Mouse (Mus musculus) spleen, embryonic (tissue): ENCODE measurements around the gene Cyp8b1.

Source experiments
- CTCF ChIA-PET: fragments of 350-600 bp; sonication (Branson Sonifier 250); formaldehyde crosslinking; loops from one replicate; lab custom pipeline; 2022; lab: Charles Lee

Gene Cyp8b1

GRCm38 (mm10) chr9:121919027-121919501 lies 3.0 kb upstream of the Cyp8b1 start:
- CTCF ChIA-PET, result no interaction called here

DNA sequence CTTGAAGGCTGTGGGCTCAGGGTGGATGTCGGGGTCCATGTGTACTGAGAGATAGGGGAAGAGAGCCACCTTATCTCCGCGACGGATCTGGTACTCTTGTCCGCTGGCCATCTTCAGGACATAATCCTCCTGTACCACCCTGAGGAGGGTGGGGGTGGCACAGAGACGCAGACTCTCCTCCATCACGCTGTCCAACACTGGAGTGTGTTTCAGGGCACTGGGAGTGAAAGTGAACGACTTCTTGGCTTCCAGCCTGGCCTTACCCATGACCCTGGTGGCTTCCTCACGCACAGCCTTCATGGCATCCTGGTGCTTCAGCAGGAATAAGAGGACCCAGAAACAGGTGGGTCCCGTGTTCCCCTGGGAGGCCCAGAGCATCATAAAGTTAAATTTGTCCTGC lies 1.0 kb downstream of the Cyp8b1 start:
- CTCF ChIA-PET, result no interaction called here

- CTCF ChIA-PET, result no interaction called here
Observed at GRCm38 (mm10) chr9:121914226-121914757, 1.8 kb downstream of the Cyp8b1 start.

DNA sequence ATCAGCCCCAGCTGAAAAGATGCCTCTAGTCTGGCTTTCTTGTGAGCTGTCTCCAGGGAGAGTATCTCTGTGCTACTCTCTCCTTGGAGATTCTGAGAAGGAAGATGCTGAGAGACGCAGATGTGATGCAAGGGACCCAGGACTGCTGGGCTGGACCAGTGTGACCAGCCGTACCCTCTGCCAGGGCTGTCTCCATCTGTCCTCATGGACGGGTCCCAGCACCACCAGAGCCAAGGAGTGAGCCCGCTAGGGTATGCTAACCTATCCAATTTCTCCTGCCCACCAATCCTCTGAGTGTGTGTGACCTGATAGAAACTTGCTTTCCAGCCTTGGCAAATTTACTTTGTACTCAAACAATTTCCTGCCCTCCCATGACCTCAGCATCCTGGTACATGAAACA lies 3.3 kb downstream of the Cyp8b1 start:
- CTCF ChIA-PET, result no interaction called here

DNA sequence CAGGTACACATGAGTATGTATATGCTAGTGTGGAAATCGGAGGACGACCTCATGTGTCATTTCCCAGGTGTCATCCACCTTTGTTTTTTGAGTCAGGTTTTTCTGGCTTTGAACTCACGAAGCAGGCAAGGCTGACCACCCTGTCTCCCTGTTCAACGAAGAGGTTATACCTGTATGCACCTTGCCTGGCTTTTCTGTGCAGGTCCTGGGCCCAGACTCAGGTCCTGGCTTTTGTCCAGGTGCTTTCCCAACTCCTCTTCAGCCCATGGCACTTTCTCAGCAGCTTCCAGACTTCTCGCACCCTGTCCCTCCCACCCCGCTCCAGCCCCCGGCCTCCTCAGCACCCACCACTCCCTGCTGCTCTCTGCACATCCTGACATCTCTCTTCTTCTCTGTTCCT lies 4.9 kb downstream of the Cyp8b1 start:
- CTCF ChIA-PET, result interaction anchor here (0.6 kb wide), 1 partner anchor 23 kb away, joined by 6 read pairs; no protein-coding TSS in a partner anchor

DNA sequence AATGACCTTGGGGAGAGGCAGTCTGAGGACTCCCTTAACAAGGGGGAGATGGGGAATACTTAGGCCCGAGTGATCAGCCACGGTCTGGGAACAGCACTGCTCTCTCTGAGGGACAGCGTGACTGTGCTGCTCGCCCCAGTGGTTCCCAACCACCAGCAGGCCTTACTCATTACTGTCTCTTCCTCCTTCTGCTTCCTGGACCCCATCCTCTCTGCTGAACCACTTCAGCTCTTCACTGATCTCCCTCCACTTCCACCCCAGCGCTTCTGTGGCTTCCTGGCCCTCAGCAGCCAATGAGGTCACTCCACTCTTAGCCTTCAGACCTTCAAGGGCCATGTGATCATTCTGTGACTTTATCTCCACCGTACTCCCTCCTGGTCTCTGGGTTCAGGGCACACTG lies 6.5 kb downstream of the Cyp8b1 start:
- CTCF ChIA-PET, result no interaction called here

GRCm38 (mm10) chr9:121908321-121908720 lies 7.8 kb downstream of the Cyp8b1 start:
- CTCF ChIA-PET, result interaction anchor here (0.6 kb wide), 1 partner anchor 19 kb away, joined by 3 read pairs; no protein-coding TSS in a partner anchor

GRCm38 (mm10) chr9:121907356-121908070 lies 8.6 kb downstream of the Cyp8b1 start:
- CTCF ChIA-PET, result no interaction called here

GRCm38 (mm10) chr9:121906456-121906855 lies 9.6 kb downstream of the Cyp8b1 start:
- CTCF ChIA-PET, result interaction anchor here (0.9 kb wide), 1 partner anchor 37 kb away, joined by 3 read pairs; no protein-coding TSS in a partner anchor

- CTCF ChIA-PET, result interaction anchor here (0.6 to 0.9 kb wide), 2 partner anchors 37 to 597 kb away, joined by 3 read pairs; no protein-coding TSS in a partner anchor
Observed at GRCm38 (mm10) chr9:121905556-121906185, 10.4 kb downstream of the Cyp8b1 start.

DNA sequence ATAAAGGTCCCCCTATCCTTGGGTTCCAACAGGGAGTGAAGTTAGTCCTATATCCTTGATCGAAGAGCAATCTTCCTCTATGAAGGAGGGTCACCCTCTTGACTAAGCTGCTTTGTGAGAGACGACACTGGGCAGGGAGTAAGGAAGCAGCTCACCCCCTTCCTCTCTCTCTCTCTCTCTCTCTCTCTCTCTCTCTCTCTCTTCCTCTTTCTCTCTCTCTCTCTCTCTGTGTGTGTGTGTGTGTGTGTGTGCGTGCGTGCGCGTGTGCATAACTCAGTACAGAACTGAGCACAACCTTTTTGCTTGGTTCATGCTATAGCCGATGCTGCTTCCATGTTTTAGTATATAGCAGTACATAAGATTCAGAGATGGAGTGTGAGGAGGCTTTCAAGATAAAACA lies 11.2 kb downstream of the Cyp8b1 start:
- CTCF ChIA-PET, result no interaction called here

GRCm38 (mm10) chr9:121904319-121904718 lies 11.8 kb downstream of the Cyp8b1 start:
- CTCF ChIA-PET, result no interaction called here

GRCm38 (mm10) chr9:121903476-121904305 lies 12.4 kb downstream of the Cyp8b1 start:
- CTCF ChIA-PET, result no interaction called here

- CTCF ChIA-PET, result no interaction called here
Observed at GRCm38 (mm10) chr9:121901710-121902700, 14.1 kb downstream of the Cyp8b1 start.

DNA sequence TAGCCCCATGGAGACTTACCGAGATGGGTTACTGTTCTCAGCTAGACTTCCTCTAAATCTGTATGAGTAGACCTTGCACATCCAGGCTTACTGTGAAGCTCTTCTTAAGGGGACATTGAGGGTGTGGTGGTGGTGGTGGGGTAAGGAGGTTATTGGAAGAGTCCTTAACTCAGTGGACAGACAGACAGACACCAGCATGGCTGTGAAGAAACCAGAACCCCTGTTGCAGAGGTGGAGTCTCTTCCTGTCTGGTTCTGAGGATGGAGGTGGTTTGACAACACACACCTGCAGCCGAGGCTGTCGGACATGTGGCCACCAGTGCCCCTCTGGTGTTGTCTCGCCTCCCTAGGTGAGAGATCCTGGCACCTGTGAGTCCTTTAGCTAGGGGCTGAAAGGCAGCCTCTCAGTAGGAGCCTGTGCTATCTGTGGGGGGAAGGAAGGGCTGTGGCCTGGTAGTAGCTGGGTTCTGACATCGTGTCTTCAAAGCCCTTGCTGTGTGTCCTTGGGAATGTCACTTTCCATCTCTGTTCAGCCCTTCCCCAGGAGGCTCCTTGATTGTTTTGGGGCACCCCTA lies 15.7 kb downstream of the Cyp8b1 start:
- CTCF ChIA-PET, result no interaction called here

DNA sequence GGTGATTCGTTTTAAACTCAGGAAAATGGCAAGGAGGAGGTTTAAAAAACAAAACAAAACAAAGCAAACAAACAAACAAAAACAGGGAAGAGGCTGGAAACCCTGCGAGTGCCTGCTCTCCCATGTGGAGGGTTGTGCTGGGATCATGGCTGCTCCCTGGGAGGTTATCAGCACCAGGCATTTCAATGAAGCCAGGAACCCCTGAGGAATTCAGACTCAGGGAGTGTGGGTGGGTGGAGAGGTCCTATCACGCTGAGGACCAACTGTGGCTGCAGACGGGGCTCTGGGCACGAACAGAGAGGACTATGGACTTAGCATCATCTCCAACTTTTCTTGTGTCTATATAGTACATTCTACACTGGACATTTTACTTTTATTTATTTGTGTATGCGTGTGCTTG lies 16.8 kb downstream of the Cyp8b1 start:
- CTCF ChIA-PET, result interaction anchor here (0.6 kb wide), 1 partner anchor 18 kb away, joined by 3 read pairs; no protein-coding TSS in a partner anchor

DNA sequence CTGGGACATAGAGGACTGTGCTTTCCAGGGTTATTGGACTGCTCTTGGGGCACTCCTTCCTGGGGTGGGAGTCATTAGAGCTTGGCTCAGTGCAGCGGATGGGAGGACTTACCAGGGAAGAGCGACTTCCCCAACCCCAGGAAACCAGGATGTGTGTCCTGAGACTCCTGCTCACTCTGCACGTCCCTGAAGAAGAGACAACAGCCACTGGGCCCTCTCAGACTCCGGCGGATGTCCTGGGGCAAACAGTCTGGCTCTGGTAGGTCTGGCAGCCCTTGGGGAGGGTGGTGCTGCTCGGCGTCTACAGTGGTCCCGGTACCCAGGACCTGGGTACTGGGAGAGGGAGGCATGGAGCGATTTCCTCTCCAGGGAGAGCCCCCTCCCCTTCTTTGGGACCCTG lies 17.9 kb downstream of the Cyp8b1 start, which contains the start of gene Ackr2:
TSS of gene Ackr2 (plus strand) at position 111 of the 400 bp plus-strand sequence.
- CTCF ChIA-PET, result no interaction called here

GRCm38 (mm10) chr9:121896820-121897219 lies 19.3 kb downstream of the Cyp8b1 start:
- CTCF ChIA-PET, result no interaction called here

DNA sequence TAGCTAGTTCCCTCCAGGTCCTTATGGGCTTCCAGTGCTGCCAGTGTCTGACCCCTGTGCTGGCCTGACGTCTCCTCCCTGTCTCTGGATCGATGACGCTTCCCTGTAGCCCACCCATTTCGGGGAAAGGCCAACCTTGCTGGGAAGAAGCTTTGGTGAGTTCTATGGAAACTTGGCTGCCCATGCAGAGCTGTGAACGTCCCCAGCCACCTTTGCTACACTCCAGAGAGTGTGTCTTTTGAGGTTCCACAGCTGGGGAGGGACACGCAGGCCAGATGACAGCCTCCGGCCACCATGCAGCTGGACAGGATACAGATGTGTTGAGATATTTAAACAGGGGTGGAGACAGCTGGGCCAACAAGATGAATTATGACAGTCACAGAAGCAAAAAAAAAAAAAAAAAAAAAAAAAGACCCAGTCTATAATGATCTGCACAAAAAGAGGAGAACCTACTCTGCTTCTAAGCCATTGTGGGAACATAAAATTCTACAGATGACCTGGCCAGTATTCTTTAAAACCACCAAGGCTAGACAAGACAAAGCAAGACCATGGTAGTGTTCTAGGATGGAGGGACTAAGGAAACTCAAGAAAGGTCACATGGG lies 20.6 kb downstream of the Cyp8b1 start:
- CTCF ChIA-PET, result interaction anchor here (0.7 kb wide), 1 partner anchor 33 kb away, joined by 3 read pairs; no protein-coding TSS in a partner anchor
